Mouse (Mus musculus) spleen, adult 2 months (tissue): ENCODE results near the gene Cntnap2. TPM values are rescaled to one million over a fixed set of nuclear protein-coding genes. Genes with fewer than 3 reads are reported as not detected.

Source experiments
- DNase-seq, 2 experiments: peaks; one replicate each; pipeline versions ENCODE4 v3.0.0 to v3.0.0-alpha.2; 2012 to 2021; ENCODE audit warnings: low spot score in 2 of 2, low read depth in 1 of 2
- H3K27ac ChIP-seq: fragments of 200-500 bp; 2 replicates; pipeline ENCODE4 v1.5.1; 2012; ENCODE audit warnings: low read length, inconsistent platforms; ENCODE audit not compliant: insufficient read depth
- H3K27me3 ChIP-seq: fragments of 200-500 bp; 2 replicates; pipeline ENCODE4 v1.6.1; 2012; ENCODE audit warnings: mild to moderate bottlenecking, moderate library complexity, low read length, inconsistent platforms; ENCODE audit not compliant: control insufficient read depth, insufficient read depth
- H3K36me3 ChIP-seq: fragments of 200-500 bp; 2 replicates; pipeline ENCODE4 v1.6.1; 2012; ENCODE audit warnings: mild to moderate bottlenecking, low read length, inconsistent platforms; ENCODE audit not compliant: control insufficient read depth, insufficient read depth
- H3K4me1 ChIP-seq: fragments of 200-500 bp; 2 replicates; pipeline ENCODE4 v1.6.1; 2011; ENCODE audit warnings: inconsistent platforms; ENCODE audit not compliant: control insufficient read depth, insufficient read depth, insufficient read length
- H3K4me3 ChIP-seq: fragments of 200-500 bp; 2 replicates; pipeline ENCODE4 v1.5.1; 2011; ENCODE audit warnings: mild to moderate bottlenecking, inconsistent platforms; ENCODE audit not compliant: insufficient read depth, insufficient read length; ENCODE audit errors: extremely low read depth
- CTCF ChIP-seq: fragments of 200-500 bp; IDR thresholded peaks from 2 replicates; pipeline ENCODE4 v1.5.1; 2011; ENCODE audit warnings: mild to moderate bottlenecking, inconsistent platforms; ENCODE audit not compliant: insufficient read depth, insufficient read length, insufficient replicate concordance; ENCODE audit errors: extremely low read depth
- POLR2A ChIP-seq: fragments of 200-500 bp; IDR thresholded peaks from 2 replicates; pipeline ENCODE4 v1.6.1; 2011; ENCODE audit warnings: low read depth, low read length, inconsistent platforms
- WGBS: fragments of 180-500 bp; shearing (Covaris S2); methylation state at CpG from one replicate; pipeline ENCODE4 v1.1.7; 2018; 5-methylcytosine and 5-hydroxymethylcytosine counted together
- polyA plus RNA-seq: library from polyadenylated mRNA; depleted of rRNA; stranded (reverse); fragments of >200 nt; gene quantifications from 2 replicates; pipeline ENCODE4 v1.2.3, GENCODE M21; 2012

Gene Cntnap2
- polyA plus RNA-seq, 1 experiment, result not detected

GRCm38 (mm10) chr6:45238117-45238516 is 179.0 kb downstream of the Cntnap2 start:
- Histone ChIP-seq H3K4me1 (no peaks in the 10 kb centered on the region), H3K4me3 (no peak overlapping the region), H3K27me3 (no peaks in the 10 kb centered on the region), H3K27ac (no peak overlapping the region), H3K36me3 (no peaks in the 10 kb centered on the region)
- TF ChIP-seq CTCF (no peak), POLR2A (no peak)
- no peak for DNase-seq

GRCm38 (mm10) chr6:45241218-45241617 is 182.1 kb downstream of the Cntnap2 start:
- no peaks in the 10 kb centered on the region for H3K36me3 ChIP-seq
- WGBS, result 78% methylated on average over 1 of the region's 1 CpGs
- H3K27me3 ChIP-seq, result no peaks in the 10 kb centered on the region
- no peak for TF ChIP-seq CTCF
- TF ChIP-seq POLR2A, result no peak
- no peak for DNase-seq
- H3K4me1 ChIP-seq, result no peaks in the 10 kb centered on the region
- no peak overlapping the region for H3K27ac ChIP-seq
- H3K4me3 ChIP-seq, result no peak overlapping the region

- DNase-seq, result no peak
- H3K36me3 ChIP-seq, result no peaks in the 10 kb centered on the region
- no peaks in the 10 kb centered on the region for H3K27me3 ChIP-seq
- TF ChIP-seq POLR2A (no peak), CTCF (no peak)
- H3K4me3 ChIP-seq, result no peak overlapping the region
- no peak overlapping the region for H3K27ac ChIP-seq
- H3K4me1 ChIP-seq, result no peaks in the 10 kb centered on the region
- WGBS, result 85% methylated on average over 1 of the region's 1 CpGs
Measured at GRCm38 (mm10) chr6:45244680-45245079, 185.5 kb downstream of the Cntnap2 start.

GRCm38 (mm10) chr6:45258047-45258446 is 198.9 kb downstream of the Cntnap2 start:
- Histone ChIP-seq H3K36me3 (no peaks in the 10 kb centered on the region), H3K27me3 (no peaks in the 10 kb centered on the region), H3K4me3 (no peak overlapping the region), H3K4me1 (no peaks in the 10 kb centered on the region), H3K27ac (no peak overlapping the region)
- 67% methylated on average over 1 of the region's 1 CpGs for WGBS
- no peak for TF ChIP-seq CTCF
- no peak for TF ChIP-seq POLR2A
- no peak for DNase-seq

- no peak for DNase-seq
- 2% methylated on average over 2 of the region's 2 CpGs for WGBS
- Histone ChIP-seq H3K36me3 (no peaks in the 10 kb centered on the region), H3K4me3 (no peak overlapping the region), H3K27ac (no peak overlapping the region), H3K4me1 (no peaks in the 10 kb centered on the region), H3K27me3 (no peaks in the 10 kb centered on the region)
- TF ChIP-seq CTCF (no peak), POLR2A (no peak)
Measured at GRCm38 (mm10) chr6:45271537-45271936, 212.4 kb downstream of the Cntnap2 start.

GRCm38 (mm10) chr6:45273259-45273775 is 214.2 kb downstream of the Cntnap2 start:
- no peak for DNase-seq
- no peak overlapping the region for H3K4me3 ChIP-seq
- no peak overlapping the region for H3K27ac ChIP-seq
- H3K36me3 ChIP-seq, result no peaks in the 10 kb centered on the region
- H3K27me3 ChIP-seq, result no peaks in the 10 kb centered on the region
- TF ChIP-seq CTCF, result no peak
- TF ChIP-seq POLR2A, result no peak
- H3K4me1 ChIP-seq, result no peaks in the 10 kb centered on the region
- 55% methylated on average over 1 of the region's 1 CpGs for WGBS

- no peaks in the 10 kb centered on the region for H3K4me1 ChIP-seq
- no peaks in the 10 kb centered on the region for H3K36me3 ChIP-seq
- TF ChIP-seq CTCF (no peak), POLR2A (no peak)
- H3K27ac ChIP-seq, result no peak overlapping the region
- no peak overlapping the region for H3K4me3 ChIP-seq
- no peak for DNase-seq
- no peaks in the 10 kb centered on the region for H3K27me3 ChIP-seq
- WGBS, result 80% methylated on average over 1 of the region's 1 CpGs
Measured at GRCm38 (mm10) chr6:45290154-45290553, 231.0 kb downstream of the Cntnap2 start.

GRCm38 (mm10) chr6:45317455-45317854 is 258.3 kb downstream of the Cntnap2 start:
- no peak for DNase-seq
- H3K4me3 ChIP-seq, result no peak overlapping the region
- no peaks in the 10 kb centered on the region for H3K4me1 ChIP-seq
- no peak overlapping the region for H3K27ac ChIP-seq
- H3K36me3 ChIP-seq, result no peaks in the 10 kb centered on the region
- TF ChIP-seq CTCF (no peak), POLR2A (no peak)
- H3K27me3 ChIP-seq, result no peaks in the 10 kb centered on the region
- WGBS, result 96% methylated on average over 3 of the region's 3 CpGs
